Comparison of ENCODE assay signal across 8 mouse cellular contexts in the genomic region with DNA sequence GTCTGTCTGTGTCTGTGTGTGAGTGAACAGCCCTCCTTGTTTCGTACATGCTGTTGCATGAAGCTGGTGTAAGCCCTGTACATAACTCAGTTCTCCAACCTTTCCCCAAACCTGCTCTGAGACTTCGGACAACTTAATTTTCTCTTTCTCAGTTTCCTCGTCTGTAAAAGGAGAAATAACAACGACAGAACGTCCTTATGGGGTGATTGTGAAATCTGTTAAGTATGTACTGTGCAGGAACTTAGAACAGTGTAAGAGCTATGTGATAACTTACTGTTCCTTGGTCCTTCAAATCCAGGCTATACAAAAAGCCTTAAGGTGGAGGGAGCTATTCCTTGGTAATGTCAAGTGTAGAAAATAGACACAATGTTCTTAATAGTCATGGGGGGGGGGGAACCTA. TPM values are rescaled to one million over a fixed set of nuclear protein-coding genes. Genes with fewer than 3 reads are reported as not detected.
DNase-seq lines count a peak whose midpoint lies in the region; ATAC-seq and TF ChIP-seq lines count a peak whose summit lies in the region.

No protein-coding gene starts in this region.

- 26% methylated on average over 5 of the region's 5 CpGs for WGBS in heart, embryonic 16.5 days
- WGBS in intestine, postnatal 0 days: 12% methylated on average over 5 of the region's 5 CpGs
- 29% methylated on average over 5 of the region's 5 CpGs for WGBS in midbrain, embryonic 15.5 days

- H3K4me3 ChIP-seq in heart, embryonic 16.5 days (ENCODE audit: low read length): peak overlapping the region; percentile 80
- H3K4me3 ChIP-seq in cortical plate, adult 2 months (ENCODE audit: insufficient read depth, low read length): peak overlapping the region; percentile 62
- H3K4me3 ChIP-seq in intestine, postnatal 0 days (ENCODE audit: low read depth, low read length): peak overlapping the region; percentile 78
- H3K4me3 ChIP-seq in midbrain, embryonic 15.5 days: peak overlapping the region; percentile 92

- no peak overlapping the region for H3K27ac ChIP-seq in heart, embryonic 16.5 days (ENCODE audit: low read length)
- no peak overlapping the region for H3K27ac ChIP-seq in cortical plate, adult 2 months (ENCODE audit: insufficient read depth, low read length)
- 0 out of 2 replicates have a peak overlapping the region, but pooled peaks have one; percentile 78 for H3K27ac ChIP-seq in intestine, postnatal 0 days (ENCODE audit: low read depth, low read length)
- H3K27ac ChIP-seq in midbrain, embryonic 15.5 days: no peak overlapping the region

- DNase-seq in heart, postnatal 4 days: no peak
- DNase-seq in thymus, postnatal 10 days (ENCODE audit: low spot score in 2 of 2): no peak
- DNase-seq in thymus, postnatal 4 days: no peak

- TF ChIP-seq CTCF in cortical plate, adult 2 months (IDR thresholded peaks at IDR 0.05; ENCODE audit: extremely low read depth, insufficient read depth, low read length): no peak
- no peak for TF ChIP-seq CTCF in intestine, postnatal 0 days (IDR thresholded peaks at IDR 0.05; ENCODE audit: low read depth)

- TF ChIP-seq POLR2A in cortical plate, adult 2 months (IDR thresholded peaks at IDR 0.05; ENCODE audit: extremely low read depth, insufficient read depth, low read length): no peak

- peaks cover 10% of the 10 kb centered on the region for H3K4me1 ChIP-seq in heart, embryonic 16.5 days (ENCODE audit: control insufficient read depth, insufficient read depth, low read length)
- peaks cover 4% of the 10 kb centered on the region for H3K4me1 ChIP-seq in cortical plate, adult 2 months (ENCODE audit: control insufficient read depth, insufficient read depth, low read length)
- H3K4me1 ChIP-seq in intestine, postnatal 0 days (replicated peaks; ENCODE audit: control insufficient read depth, insufficient read depth, low read length): 0 out of 2 replicates have a peak, but pooled peaks cover 3% of the 10 kb centered on the region
- peaks cover 44% of the 10 kb centered on the region for H3K4me1 ChIP-seq in midbrain, embryonic 15.5 days

- peak overlapping the region; percentile 92 for H3K4me2 ChIP-seq in heart, embryonic 16.5 days (ENCODE audit: low read depth, low read length)
- peak overlapping the region; percentile 81 for H3K4me2 ChIP-seq in intestine, postnatal 0 days (replicated peaks; ENCODE audit: low read depth)
- H3K4me2 ChIP-seq in midbrain, embryonic 15.5 days: peak overlapping the region; percentile 76

- peaks cover 5% of the 10 kb centered on the region for H3K36me3 ChIP-seq in heart, embryonic 16.5 days (ENCODE audit: control insufficient read depth, insufficient read depth)
- peaks cover 2% of the 10 kb centered on the region; the same call in 1 of the 2 replicates for H3K36me3 ChIP-seq in intestine, postnatal 0 days (ENCODE audit: control insufficient read depth, insufficient read depth)
- peaks cover 6% of the 10 kb centered on the region; the same call in 1 of the 2 replicates for H3K36me3 ChIP-seq in midbrain, embryonic 15.5 days (replicated peaks)

- no peaks in the 10 kb centered on the region for H3K27me3 ChIP-seq in heart, embryonic 16.5 days (ENCODE audit: control insufficient read depth, insufficient read depth, low read length)
- no peaks in the 10 kb centered on the region for H3K27me3 ChIP-seq in intestine, postnatal 0 days (replicated peaks; ENCODE audit: control insufficient read depth, insufficient read depth, low read length)
- no peaks in the 10 kb centered on the region for H3K27me3 ChIP-seq in midbrain, embryonic 15.5 days (replicated peaks)

- no peaks in the 10 kb centered on the region for H3K9me3 ChIP-seq in heart, embryonic 16.5 days (replicated peaks; ENCODE audit: control insufficient read depth, low read length)
- H3K9me3 ChIP-seq in intestine, postnatal 0 days (ENCODE audit: control insufficient read depth): no peaks in the 10 kb centered on the region
- no peaks in the 10 kb centered on the region for H3K9me3 ChIP-seq in midbrain, embryonic 15.5 days

- peak overlapping the region; percentile 88 for H3K9ac ChIP-seq in heart, embryonic 16.5 days (ENCODE audit: low read length)
- H3K9ac ChIP-seq in intestine, postnatal 0 days (ENCODE audit: low read depth, low read length): no peak overlapping the region
- H3K9ac ChIP-seq in midbrain, embryonic 15.5 days: peak overlapping the region; percentile 93

- ATAC-seq in heart, embryonic 16.5 days (replicated peaks; ENCODE audit: extremely low read depth, insufficient read depth, low FRiP score): no peak
- no peak for ATAC-seq in intestine, postnatal 0 days
- ATAC-seq in midbrain, embryonic 15.5 days (replicated peaks): no peak
- ATAC-seq in activated CD4-positive, CD25-positive, alpha-beta regulatory T cell, adult 4 months: no peak

RNA-seq across cellular contexts. Expression of gene Ccnj, which starts 1.3 kb away (rescaled TPM):
- polyA plus RNA-seq in heart, embryonic 16.5 days (2015; fragmentation: Nextera tagmentation; extraction: Ambion mirVana): 6.3 and 6.6 TPM in 2 replicates
- total RNA-seq in heart, postnatal 4 days (2021): 1 to 10 TPM; 7.4 to 7.5 TPM
- 6.8 and 7.0 TPM in 2 replicates for polyA plus RNA-seq in cortical plate, adult 2 months (2012; rRNA removed)
- polyA plus RNA-seq in intestine, postnatal 0 days (2015; fragmentation: Nextera tagmentation; extraction: Ambion mirVana): 2.9 and 3.3 TPM in 2 replicates
- 20.8 and 21.2 TPM in 2 replicates for polyA plus RNA-seq in midbrain, embryonic 15.5 days (2015; fragmentation: Nextera tagmentation; extraction: Ambion mirVana)
- 1 to 10 TPM; 3.1 to 3.2 TPM for polyA plus RNA-seq in activated CD4-positive, CD25-positive, alpha-beta regulatory T cell, adult 4 months (2017; shearing (Covaris generic))
